Mouse (Mus musculus) MEL (cell line): ENCODE measurements around the gene Magi2.

ENCODE experiments used
- CTCF ChIP-seq, 3 experiments: IDR thresholded peaks in 2 of 3; conservative IDR thresholded peaks in 1 of 3; 2 replicates each; pipeline ENCODE4 v1.5.1; 2011 to 2012; ENCODE audit warnings: low read length in 3 of 3, low read depth in 2 of 3, mild to moderate bottlenecking in 2 of 3, improper control_type of control experiment in 1 of 3, inconsistent platforms in 1 of 3, mixed read lengths in 1 of 3, moderate library complexity in 1 of 3; ENCODE audit not compliant: control insufficient read depth in 1 of 3, insufficient read depth in 1 of 3, poor library complexity in 1 of 3, severe bottlenecking in 1 of 3
- E2F4 ChIP-seq: IDR thresholded peaks from 2 replicates; pipeline ENCODE4 v1.6.1; 2011; ENCODE audit warnings: low read depth, low read length, improper control_type of control experiment, borderline replicate concordance
- MXI1 ChIP-seq: IDR thresholded peaks from 2 replicates; pipeline ENCODE4 v1.6.1; 2011; ENCODE audit warnings: mild to moderate bottlenecking, low read depth, low read length, improper control_type of control experiment

GRCm38 (mm10) chr5:20046649-20047048 is 819.8 kb downstream of the Magi2 start:
- TF ChIP-seq MXI1: no peak
- no peak for TF ChIP-seq CTCF (IDR thresholded peaks at IDR 0.05 in 2 of 3, conservative IDR thresholded peaks at IDR 0.05 in 1 of 3; ENCODE audit: control insufficient read depth in 1 of 3, insufficient read depth in 1 of 3, low read depth in 2 of 3, low read length in 3 of 3, poor library complexity in 1 of 3, severe bottlenecking in 1 of 3)
- TF ChIP-seq E2F4: no peak
